Mouse (Mus musculus) midbrain, postnatal 0 days (tissue): ENCODE measurements around the gene Gatb. TPM values are rescaled to one million over a fixed set of nuclear protein-coding genes. Genes with fewer than 3 reads are reported as not detected.
"Not testable (repeated sequence)": the region's sequence is repeated elsewhere in the genome, so short reads cannot be mapped to it uniquely, and the experiment has no call there.

Source experiments
- ATAC-seq: fragments of 200-750 bp; cut with Nextera tagmentation; 2 replicates; pipeline ENCODE4 v1.8.0; 2017; ENCODE audit warnings: moderate number of reproducible peaks, mild to moderate bottlenecking, moderate TSS enrichment, moderate library complexity; ENCODE audit not compliant: low FRiP score
- DNase-seq: peaks from one replicate; pipeline ENCODE4 v3.0.0-alpha.2; 2015; ENCODE audit warnings: low spot score
- H3K27ac ChIP-seq: fragments of 300-500 bp; sonication (generic); 2 replicates; pipeline ENCODE4 v1.5.1; 2014; ENCODE audit warnings: low read depth, mild to moderate bottlenecking, low read length, mixed read lengths
- H3K27me3 ChIP-seq: fragments of 300-500 bp; sonication (generic); 2 replicates; pipeline ENCODE4 v1.6.1; 2014; ENCODE audit warnings: low read length, control low read depth, mixed read lengths; ENCODE audit not compliant: insufficient read depth
- H3K36me3 ChIP-seq: fragments of 300-500 bp; sonication (generic); 2 replicates; pipeline ENCODE4 v1.6.1; 2014; ENCODE audit warnings: low read length, control low read depth, mixed read lengths; ENCODE audit not compliant: insufficient read depth
- H3K4me1 ChIP-seq: fragments of 300-500 bp; sonication (generic); 2 replicates; pipeline ENCODE4 v1.6.1; 2014; ENCODE audit warnings: mild to moderate bottlenecking, control low read depth, antibody characterized with exemption, low read length, mixed read lengths; ENCODE audit not compliant: insufficient read depth
- H3K4me2 ChIP-seq: fragments of 300-500 bp; sonication (generic); 2 replicates; pipeline ENCODE4 v1.6.1; 2014; ENCODE audit warnings: low read depth, mild to moderate bottlenecking, low read length, mixed read lengths; ENCODE audit not compliant: poor library complexity, severe bottlenecking
- H3K4me3 ChIP-seq: fragments of 300-500 bp; sonication (generic); 2 replicates; pipeline ENCODE4 v1.5.1; 2014; ENCODE audit warnings: low read depth, mild to moderate bottlenecking, low read length, moderate library complexity
- H3K9ac ChIP-seq: fragments of 300-500 bp; sonication (generic); replicated peaks from 2 replicates; pipeline ENCODE4 v1.6.1; 2014; ENCODE audit warnings: mild to moderate bottlenecking, low read length, moderate library complexity, mixed read lengths; ENCODE audit not compliant: poor library complexity, severe bottlenecking
- H3K9me3 ChIP-seq: fragments of 300-500 bp; sonication (generic); 2 replicates; pipeline ENCODE4 v1.6.1; 2016; ENCODE audit warnings: low read length, control low read depth
- CTCF ChIP-seq: IDR thresholded peaks from 2 replicates; pipeline ENCODE4 v1.5.1; 2016; ENCODE audit warnings: antibody characterized with exemption, mild to moderate bottlenecking
- WGBS: fragments of 180-500 bp; shearing (Covaris S2); extraction: QIAGEN DNeasy Blood & Tissue Kit; methylation state at CpG from one replicate; pipeline ENCODE4 v1.1.7; 2014; 5-methylcytosine and 5-hydroxymethylcytosine counted together
- polyA plus RNA-seq: library from polyadenylated mRNA; unstranded; fragments of >200 nt; fragmentation: Nextera tagmentation; extraction: Ambion mirVana; gene quantifications from 2 replicates; pipeline ENCODE4 v1.2.1, GENCODE M21; 2015
- total RNA-seq: library from RNA; depleted of rRNA; stranded (reverse); fragments of >200 nt; gene quantifications from 2 replicates; pipeline ENCODE4 v1.2.3, GENCODE M21; 2014

Gatb gene
- total and polyA plus RNA-seq, 2 experiments from 2014 or later, result 21.7 to 36.9 TPM

DNA sequence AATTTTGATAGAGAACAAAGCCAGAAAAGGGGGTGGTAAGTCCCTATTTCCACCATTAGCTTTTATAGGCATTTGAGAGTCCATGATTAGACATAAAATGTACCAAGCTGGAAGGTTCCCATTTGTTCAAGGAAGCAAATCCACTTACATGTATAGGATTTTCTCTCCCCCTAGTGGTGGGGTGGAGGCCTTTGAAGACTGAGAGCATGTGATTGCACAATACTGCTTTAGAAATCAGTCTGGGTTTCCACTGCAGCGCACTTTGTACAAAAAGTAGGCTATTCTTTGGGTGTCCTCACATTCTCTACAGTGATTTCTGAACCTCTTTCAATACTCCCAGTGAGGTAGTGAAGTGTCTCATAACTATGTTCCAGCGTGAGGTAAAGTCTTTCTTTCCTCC lies 2.6 kb upstream of the Gatb start:
- TF ChIP-seq CTCF, result peak; percentile 77
- 59% methylated on average over 2 of the region's 2 CpGs for WGBS
- Histone ChIP-seq H3K36me3 (no peaks in the 10 kb centered on the region), H3K4me3 (no peak overlapping the region), H3K9ac (no peak overlapping the region), H3K27me3 (no peaks in the 10 kb centered on the region), H3K4me2 (no peak overlapping the region), H3K27ac (no peak overlapping the region), H3K4me1 (no peaks in the 10 kb centered on the region), H3K9me3 (no peaks in the 10 kb centered on the region)
- DNase-seq (peak; percentile 81), ATAC-seq (no peak)

DNA sequence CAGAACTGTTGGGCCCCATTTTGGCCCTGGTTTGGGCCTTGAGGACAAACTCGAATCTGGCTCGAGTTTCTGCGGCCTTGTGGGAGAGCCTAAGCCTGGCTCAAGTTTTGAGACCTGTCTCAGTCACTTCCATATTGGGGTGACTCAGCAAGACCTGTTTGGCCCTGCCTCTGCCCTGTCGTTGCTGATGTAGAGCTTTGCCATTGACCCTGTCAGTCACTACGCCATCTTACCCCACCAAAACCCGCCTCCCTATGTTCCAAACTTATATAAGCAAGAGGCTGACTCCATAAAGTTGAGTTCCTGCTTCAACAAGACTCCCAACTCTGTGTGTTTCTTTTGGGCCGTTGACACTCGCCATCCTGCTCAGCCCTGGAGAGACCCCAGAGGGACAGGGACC lies 1.4 kb upstream of the Gatb start:
- WGBS, result 91% methylated on average over 8 of the region's 8 CpGs
- not testable (repeated sequence) for H3K4me2 ChIP-seq, H3K27me3 ChIP-seq, ATAC-seq, DNase-seq, H3K4me3 ChIP-seq, H3K9ac ChIP-seq, H3K36me3 ChIP-seq, H3K4me1 ChIP-seq, H3K9me3 ChIP-seq, H3K27ac ChIP-seq

DNA sequence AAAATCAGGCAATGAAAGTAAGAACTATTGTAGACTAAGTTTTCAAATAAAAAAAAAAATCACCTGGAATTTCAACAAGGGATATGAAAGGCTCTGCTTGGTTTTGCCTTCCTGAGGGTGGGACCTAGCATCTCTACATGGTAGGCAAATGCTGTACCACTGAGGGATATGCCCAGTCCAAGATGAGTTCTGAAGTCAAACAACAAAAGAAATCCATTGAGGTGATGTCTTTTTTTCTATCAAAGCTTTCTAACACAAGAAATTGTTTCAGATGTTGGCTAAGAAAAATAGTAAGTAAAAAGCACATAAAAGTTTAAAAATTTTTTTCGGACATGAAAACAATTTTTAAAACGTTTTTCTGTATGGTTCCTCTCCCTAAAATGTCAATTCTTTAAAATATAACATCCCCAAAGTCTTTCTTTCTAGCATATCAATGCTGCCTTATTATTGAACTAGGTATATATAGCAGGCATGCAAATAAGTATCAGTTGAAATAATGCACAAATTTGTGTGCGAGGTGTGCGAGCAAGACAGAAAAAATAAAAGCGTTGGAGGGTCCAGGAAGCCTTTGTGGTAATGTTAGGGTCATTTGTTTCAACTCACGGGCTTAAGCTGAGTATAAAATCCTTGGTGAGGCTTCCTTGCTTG lies 579 bp upstream of the Gatb start:
- TF ChIP-seq CTCF, result no peak
- no peak overlapping the region for H3K9ac ChIP-seq
- 24% methylated on average over 6 of the region's 6 CpGs for WGBS
- no peaks in the 10 kb centered on the region for H3K27me3 ChIP-seq
- H3K4me1 ChIP-seq, result no peaks in the 10 kb centered on the region
- no peaks in the 10 kb centered on the region for H3K36me3 ChIP-seq
- H3K4me2 ChIP-seq, result peak overlapping the region; percentile 42
- H3K9me3 ChIP-seq, result no peaks in the 10 kb centered on the region
- ATAC-seq, result no peak
- H3K4me3 ChIP-seq, result peak overlapping the region; percentile 62
- H3K27ac ChIP-seq, result no peak overlapping the region
- no peak for DNase-seq

DNA sequence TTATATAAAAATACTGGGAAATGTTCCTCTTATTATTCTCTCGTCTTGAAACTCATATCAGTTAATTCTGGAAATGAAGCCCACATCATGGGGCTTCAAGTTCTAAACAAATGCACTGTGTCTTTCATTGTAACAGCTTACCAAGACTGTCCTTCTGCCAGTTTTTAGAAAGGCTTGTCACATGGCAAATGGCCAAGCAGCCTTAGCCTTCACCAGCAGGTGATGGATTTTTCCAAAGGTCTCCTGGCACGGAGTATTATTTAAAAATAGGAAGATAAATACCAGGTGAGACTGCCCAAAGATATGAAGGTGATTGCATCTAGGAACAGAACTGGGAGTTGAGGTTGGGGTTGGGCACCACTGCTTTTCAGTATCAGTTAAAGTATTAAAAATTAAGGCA lies 8.8 kb downstream of the Gatb start:
- 83% methylated on average over 2 of the region's 2 CpGs for WGBS
- DNase-seq, result no peak

DNA sequence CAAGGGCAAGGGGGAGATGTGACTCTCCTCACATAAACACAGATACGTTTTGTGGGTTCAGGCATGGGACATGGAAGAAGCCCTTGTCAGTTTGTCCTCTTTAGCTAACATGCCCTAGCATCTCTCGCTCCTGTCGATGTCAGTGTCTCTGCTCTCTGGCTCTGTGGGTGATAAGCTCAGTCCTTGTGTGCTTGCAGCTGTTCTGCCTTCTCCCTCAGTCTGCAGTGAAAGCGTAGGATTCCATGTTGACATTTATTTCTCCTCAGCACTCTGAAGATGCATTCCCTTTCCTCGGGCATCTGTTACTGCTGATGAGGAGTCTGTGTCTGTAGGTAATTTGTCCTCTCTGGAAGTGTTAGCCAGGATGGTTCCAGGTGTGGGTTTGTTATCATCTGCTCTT lies 9.3 kb downstream of the Gatb start:
- 89% methylated on average over 5 of the region's 5 CpGs for WGBS
- Histone ChIP-seq H3K9ac (no peak overlapping the region), H3K27ac (no peak overlapping the region), H3K9me3 (no peaks in the 10 kb centered on the region), H3K4me3 (no peak overlapping the region), H3K36me3 (no peaks in the 10 kb centered on the region), H3K4me2 (no peak overlapping the region), H3K27me3 (no peaks in the 10 kb centered on the region), H3K4me1 (no peaks in the 10 kb centered on the region)
- ATAC-seq (no peak), DNase-seq (no peak)
- TF ChIP-seq CTCF, result no peak

More for the DNA sequence above, 8.8 kb downstream of the Gatb start:
- Histone ChIP-seq H3K9ac (no peak overlapping the region), H3K4me2 (no peak overlapping the region), H3K36me3 (no peaks in the 10 kb centered on the region), H3K4me1 (no peaks in the 10 kb centered on the region), H3K9me3 (no peaks in the 10 kb centered on the region), H3K27ac (no peak overlapping the region), H3K4me3 (no peak overlapping the region), H3K27me3 (no peaks in the 10 kb centered on the region)
- ATAC-seq, result no peak
- no peak for TF ChIP-seq CTCF

DNA sequence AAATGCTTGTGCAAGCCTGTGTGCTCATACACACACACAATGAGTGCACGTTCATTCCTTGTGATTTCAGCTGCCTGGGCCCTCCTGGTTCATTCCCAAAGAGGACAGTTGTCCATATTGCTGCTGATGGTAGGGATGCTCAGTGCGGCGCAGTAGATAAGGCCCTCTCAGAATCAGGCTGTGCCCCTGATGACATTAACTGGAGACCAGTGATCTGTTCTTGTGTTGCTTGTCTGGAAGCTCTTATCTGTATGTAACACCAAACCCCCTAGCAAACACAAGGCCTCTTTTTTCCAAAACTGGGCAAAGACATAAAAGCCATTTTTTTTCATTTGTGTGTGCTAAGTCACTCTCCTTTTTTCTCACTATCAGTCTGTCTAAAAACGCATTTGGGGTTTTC lies 11.0 kb downstream of the Gatb start:
- no peak overlapping the region for H3K4me2 ChIP-seq
- H3K9ac ChIP-seq, result no peak overlapping the region
- 88% methylated on average over 4 of the region's 4 CpGs for WGBS
- no peak overlapping the region for H3K4me3 ChIP-seq
- no peaks in the 10 kb centered on the region for H3K36me3 ChIP-seq
- TF ChIP-seq CTCF, result no peak
- no peaks in the 10 kb centered on the region for H3K9me3 ChIP-seq
- H3K27ac ChIP-seq, result no peak overlapping the region
- ATAC-seq (no peak), DNase-seq (no peak)
- H3K27me3 ChIP-seq, result no peaks in the 10 kb centered on the region
- no peaks in the 10 kb centered on the region for H3K4me1 ChIP-seq
